Mouse (Mus musculus): Measurements from ENCODE around the gene Nme7.

- no peak for TF ChIP-seq CTCF (IDR thresholded peaks at IDR 0.05; ENCODE audit: low read depth)
- TF ChIP-seq EP300 (IDR thresholded peaks at IDR 0.05; ENCODE audit: low read depth), result no peak
Observed at GRCm38 (mm10) chr1:164440708-164441407, 136.9 kb downstream of the Nme7 start.

Data from heart, postnatal 0 days (tissue).